Mouse (Mus musculus): ENCODE measurements around the gene Disp3.
A peak's percentile ranks its signal among the peaks of the same experiment; 100 is the strongest.

Disp3 gene

GRCm38 (mm10) chr4:148288055-148288549 is 337 bp upstream of the Disp3 start:
- DNase-seq: peak; percentile 97 to 98

DNA sequence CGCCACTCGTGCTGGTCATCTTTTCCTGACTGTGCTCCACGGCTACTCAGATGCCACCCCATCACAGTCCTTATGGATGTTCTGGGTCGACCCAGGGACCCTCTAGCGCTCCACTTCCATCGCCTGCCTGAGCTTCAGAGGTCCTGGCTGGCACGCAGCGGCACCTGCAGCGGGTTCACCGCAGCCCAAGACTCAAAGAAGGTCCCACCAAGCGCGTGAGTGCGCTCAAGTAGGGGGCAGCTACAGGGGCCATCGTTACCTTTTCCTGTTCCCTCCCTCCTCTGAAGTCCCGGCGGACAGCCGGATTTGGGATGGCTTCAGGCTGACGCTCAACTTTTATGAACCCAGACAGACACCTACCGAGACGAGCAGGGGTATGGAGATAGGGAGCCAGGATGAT is 724 bp downstream of the Disp3 start:
- DNase-seq: peak in 1 of 2 experiments; percentile 14

DNA sequence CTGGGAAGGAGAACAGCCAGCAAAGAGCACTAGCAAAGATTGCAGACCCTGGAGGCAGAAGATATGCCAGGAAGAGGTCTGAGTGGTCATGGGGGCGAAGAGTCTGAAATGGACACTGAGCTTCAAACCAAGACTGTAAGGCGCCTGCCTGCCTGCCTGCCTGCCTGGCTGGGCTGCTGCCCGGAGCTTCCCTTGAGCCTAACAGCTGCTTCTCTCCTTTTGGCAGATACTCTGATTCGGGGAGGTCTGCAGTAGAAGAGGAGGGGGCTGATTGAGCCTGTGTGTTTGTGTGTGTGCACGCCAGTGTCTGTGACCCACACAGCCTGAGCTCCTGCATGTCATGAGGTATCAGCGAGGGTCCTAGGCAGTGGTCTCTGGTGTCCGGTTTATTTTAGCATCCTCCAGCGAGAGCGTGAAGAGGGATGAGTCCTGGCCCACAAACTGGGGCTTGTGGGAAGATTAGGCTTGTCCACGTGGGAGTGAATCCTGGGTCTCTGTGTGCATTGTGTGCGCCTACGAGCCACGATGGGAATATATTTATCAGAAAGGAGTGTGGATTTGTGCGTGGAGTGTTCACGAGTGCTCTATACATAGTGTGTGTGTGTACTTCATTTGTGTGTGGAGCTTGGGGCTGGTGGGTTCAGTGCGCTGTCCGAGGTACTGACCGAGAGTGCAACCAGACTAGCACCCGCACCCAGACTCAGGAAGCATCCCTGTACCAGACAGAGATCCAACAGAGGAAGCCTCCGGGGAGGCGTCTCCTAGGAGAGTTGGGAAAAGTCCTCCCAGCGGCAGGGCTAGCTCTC is 1.3 kb downstream of the Disp3 start:
- DNase-seq: peak; percentile 16 to 32

- DNase-seq: peak in 1 of 2 experiments; percentile 13
These were observed 3.5 kb downstream of the Disp3 start for GRCm38 (mm10) chr4:148284219-148284618.

DNA sequence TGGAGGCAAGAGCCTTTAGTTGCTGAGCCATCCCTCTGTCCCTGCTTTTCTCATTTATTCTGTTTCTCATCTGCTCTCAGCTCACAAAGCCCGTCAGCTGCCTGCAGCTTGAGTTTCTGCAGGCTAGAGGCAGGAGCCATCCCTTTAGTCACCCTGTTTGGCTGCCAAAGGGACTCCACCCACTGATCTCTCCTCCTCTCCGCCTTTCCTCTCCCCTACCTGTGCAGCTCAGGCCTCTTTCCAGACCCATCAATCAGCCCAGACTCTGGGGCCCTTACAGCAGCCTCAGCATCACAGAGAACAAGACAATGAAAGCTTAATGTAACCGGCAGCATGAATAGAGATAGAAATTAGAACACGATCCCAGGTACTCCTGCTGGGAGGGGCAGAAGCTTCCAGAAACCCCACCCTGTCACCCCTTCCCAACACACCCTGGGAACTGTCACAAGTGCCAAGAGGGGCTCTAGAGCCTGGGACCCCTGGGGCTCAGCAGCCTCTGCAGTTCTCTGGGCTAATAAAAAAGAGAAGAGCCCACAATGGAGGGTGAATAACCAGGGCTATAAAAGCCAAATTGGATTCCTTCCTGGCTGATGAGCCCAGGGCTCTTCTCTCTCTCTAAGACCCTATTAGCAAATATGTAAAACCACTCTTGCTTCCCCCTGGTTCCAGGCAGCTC is 10.8 kb downstream of the Disp3 start:
- DNase-seq: no peak

DNA sequence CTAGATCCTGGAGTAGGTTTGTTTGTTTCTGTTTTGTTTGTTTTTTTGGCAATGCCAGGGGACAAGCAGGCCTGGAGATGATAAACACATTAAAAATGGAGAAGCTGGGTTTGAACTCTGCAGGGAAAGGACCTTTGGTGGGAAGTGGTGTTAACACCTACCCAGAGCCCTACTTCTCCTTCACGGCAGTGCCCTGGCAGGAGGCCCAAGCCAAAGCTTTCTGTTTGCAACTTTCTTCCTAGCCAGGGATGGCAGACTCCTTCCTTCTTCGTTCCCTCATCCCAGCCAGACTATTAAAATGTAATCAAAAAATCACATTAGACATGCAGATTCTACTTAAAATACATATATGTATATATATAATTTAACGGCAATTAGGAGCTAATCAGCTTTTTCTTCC is 13.1 kb downstream of the Disp3 start:
- DNase-seq: no peak

DNA sequence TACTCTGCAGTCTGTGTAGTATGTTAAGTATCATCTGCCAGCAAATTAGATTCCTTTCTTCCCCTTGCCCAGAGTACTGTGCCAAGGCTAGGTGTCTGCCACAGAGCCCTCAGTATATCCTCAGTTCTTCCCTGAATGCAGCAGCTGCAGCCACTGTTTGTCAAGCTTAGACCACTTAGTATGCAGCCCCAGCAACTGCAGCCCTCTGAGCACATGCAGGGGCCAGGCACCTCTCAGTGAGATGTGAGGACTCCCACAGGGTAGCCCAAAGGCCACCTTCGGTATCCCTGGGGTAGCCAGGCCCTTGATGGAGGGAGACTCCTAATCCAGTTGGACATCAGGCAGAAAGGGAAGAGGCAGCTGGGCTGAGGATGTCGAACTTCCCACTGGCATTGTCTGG is 14.5 kb downstream of the Disp3 start:
- DNase-seq: no peak

- no peak for DNase-seq
These were observed 16.1 kb downstream of the Disp3 start for GRCm38 (mm10) chr4:148271656-148272055.

DNA sequence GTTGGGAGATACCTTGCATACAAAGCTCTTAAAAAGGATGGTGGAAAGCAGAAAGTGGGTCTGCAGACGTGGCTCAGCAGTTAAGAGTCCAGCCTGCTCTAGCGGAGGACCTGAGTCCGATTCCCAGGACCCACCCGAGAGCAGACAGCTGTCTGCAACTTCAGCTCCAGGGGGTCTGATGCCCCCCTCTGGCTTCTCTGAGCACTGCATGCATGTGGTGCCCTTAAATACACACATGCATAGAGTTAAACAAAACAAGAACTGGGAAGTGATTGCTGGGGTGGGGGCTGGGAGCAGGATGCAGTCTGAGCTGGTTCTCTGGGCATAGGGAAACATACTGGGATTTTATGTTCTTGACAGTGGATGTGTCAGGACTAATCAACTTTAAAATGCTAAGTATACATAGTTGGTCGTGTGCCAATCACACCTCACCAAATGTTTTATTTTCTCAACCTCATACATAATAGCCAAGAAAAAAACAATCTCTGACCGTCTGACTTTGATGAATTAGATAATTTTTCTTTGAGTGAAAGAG is 20.7 kb downstream of the Disp3 start:
- no peak for DNase-seq

DNA sequence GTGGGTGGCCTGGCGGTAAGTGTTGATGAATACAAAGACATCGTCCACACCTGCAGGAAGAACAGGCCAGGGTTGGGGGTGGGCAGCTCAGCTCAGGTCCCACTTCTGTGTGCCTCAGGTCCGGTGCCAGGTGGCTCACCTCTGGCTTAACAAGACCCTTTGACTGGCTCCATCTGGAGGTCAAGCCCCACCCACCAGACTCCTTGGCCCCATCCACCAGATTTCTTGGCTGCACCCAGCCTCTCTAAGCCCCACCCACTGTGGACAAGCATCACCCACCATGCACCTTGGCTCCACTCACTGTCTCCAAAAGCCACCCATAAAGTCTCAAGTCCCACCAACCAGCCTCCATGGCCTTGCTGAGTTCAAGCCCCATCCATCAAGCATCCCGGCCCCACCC is 27.8 kb downstream of the Disp3 start:
- no peak for DNase-seq

DNA sequence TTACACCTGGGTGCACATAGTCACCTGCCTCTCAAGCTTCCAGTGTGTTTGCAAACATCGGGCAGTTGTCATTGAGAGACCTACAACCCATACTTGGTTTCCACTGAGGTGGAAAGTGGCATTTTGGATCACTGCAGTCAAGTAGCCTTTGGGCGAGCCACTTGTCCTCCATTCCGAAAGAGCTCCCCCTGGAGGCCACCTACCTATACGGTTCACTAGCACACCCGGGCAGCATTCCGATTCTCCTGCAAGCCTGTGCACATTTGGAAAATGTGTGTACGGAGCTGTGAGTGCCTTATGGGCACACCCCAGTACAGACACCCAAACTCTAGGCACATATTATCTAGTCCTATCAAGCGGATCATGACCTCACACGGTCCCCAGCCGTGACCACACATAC is 38.4 kb downstream of the Disp3 start:
- DNase-seq: peak in 1 of 2 experiments; percentile 23

DNA sequence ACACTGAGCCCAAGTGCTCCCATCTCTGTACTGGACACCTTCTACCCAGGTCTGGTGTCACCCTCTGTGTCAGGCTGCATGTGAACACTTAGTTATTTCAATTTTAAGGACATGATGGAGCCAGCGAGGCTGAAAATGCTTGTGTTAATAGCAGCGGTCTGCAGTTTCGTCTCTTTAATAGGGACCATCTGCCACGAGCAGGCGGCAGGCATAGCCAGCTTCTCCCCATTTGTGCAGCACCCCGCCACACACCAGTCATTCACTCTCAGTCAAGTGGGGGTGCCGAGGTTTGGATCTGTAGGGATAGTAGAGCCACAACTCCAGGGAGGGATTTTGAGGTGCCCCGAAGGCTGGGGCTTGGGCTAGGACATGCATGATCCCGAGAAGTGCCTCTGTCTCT is 47.4 kb downstream of the Disp3 start:
- no peak for DNase-seq

- DNase-seq: no peak
These were observed 48.2 kb downstream of the Disp3 start for GRCm38 (mm10) chr4:148239474-148240130.

DNA sequence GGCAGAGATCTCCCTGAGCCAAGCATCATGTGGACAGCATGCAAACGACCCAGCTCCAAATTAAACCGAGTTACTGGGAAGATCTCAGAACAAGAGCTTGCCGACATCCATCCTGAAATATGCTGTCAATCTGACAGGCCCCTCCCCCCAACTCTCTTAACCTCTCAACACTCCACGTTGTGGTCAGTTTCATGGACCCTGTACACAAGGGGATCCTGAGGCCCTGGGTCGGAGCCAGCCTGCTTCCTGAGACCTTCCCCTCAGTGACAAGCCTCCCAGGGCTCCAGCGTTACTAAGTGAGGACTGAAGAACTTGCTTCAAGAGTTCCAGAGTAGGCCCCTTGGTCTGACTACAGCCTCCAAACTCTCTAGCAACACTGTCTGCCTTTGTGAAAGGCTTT is 48.8 kb downstream of the Disp3 start:
- no peak for DNase-seq

DNA sequence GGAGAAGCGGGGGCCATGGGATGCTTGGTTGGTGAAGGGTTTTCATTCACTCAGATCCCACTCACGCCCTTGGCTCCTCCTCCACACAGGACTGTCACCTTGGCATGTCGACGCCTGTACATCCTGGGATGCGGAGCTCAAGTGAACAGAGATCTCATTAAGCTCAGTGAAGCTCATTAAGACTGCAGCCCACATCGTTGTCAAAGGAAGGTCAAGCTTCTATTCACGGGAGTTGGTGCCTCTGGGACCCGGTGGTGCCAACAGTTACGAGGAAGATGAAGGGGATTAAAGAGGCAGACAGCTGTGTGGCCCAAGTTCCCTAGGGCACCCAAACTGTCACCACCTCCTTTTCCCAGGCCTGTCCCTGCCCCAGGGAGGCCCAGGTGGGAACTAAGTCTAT is 49.5 kb downstream of the Disp3 start:
- DNase-seq: no peak

DNA sequence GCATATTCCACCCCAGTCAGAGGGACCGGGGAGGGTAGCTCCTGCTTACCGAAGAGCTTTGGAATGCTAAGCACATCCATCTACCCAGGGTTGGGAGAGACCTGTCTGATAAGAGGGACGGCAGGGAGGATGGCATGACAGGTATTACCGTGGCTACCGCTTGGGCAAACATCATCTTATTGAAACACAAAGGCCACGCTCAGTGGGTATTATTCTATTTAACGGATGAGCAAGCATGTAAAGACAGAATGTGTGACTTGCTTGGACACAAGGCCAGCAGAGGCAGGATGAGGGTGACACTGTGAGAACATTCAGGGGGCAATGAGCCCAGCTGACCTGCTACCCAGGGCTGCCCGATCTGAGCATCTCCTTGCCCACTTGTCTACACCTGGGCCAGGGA is 51.1 kb downstream of the Disp3 start:
- no peak for DNase-seq

GRCm38 (mm10) chr4:148233061-148233460 is 54.7 kb downstream of the Disp3 start:
- peak; percentile 26 to 28 for DNase-seq

GRCm38 (mm10) chr4:148232615-148233014 is 55.1 kb downstream of the Disp3 start:
- peak; percentile 15 to 17 for DNase-seq

DNA sequence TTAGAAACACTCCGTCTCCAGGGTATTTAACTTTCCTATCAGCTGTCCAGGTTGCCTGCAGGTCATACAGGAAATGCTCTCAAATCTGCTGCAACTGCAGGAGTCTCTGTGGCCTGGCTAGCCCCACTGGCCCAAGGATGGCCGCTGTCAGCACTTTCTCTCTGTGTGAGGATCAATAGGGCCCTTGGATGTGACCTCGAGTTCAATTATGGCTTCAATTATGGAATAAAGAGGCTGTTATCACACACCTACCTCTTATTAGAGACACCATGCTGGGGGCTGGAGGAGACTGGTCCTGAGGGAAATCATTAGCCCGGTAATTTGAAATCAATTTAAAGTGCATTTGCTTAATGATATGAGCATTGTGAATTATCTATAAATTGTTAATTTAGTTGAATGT is 55.6 kb downstream of the Disp3 start:
- no peak for DNase-seq

- no peak for DNase-seq
These were observed 58.1 kb downstream of the Disp3 start for GRCm38 (mm10) chr4:148229646-148230045.

DNA sequence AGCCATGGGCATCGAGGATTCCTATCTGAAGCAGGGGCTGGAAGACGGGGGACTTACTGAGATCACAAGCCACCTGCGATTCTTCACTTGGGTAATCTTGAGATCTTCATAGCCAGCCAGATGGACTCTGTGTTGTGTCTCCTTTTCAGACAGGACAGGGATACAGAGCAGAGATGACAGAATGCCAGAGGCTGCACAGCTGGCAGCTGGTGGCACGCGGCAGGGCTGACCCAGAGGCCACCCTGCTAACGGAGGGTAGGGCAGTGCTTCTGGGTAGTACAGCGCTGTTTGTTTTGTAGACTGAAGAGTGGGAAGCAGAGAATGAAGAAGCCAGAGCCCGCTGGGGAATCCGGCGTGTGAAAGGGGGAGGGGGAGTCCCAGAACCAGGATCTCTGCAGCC is 64.8 kb downstream of the Disp3 start:
- DNase-seq: no peak

DNA sequence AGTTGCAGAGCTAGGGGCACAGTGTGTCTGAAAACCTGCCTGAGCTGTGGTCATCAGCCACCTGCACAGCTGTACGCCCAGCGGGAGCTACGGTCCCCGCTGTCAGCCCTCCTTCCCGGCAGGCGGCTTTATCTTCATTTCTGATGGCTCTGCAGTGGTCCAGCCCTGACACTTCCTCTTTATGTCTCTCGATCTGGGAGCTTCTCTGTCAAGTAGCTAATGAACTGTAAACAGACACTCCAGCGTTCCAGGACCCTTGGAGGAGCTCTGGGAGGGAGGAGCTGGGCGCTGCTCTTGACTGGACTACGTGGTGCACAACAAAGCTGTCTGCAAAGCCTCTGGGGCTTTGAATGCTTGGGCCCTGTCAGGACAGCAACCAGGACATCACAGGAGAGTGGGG is 67.1 kb downstream of the Disp3 start:
- DNase-seq: no peak

- DNase-seq: no peak
These were observed 69.5 kb downstream of the Disp3 start for GRCm38 (mm10) chr4:148218238-148218637.

All from cerebellum, postnatal 36 days (tissue).